Mouse (Mus musculus): ENCODE measurements at regions not wholly inside any gene's neighbourhood (a gene's known extent, or its start where the extent isn't known, plus 50 kb on each side); places are given as distances from the start of the nearest gene placed in this dataset.

- Histone ChIP-seq H3K4me3 (ENCODE audit: control insufficient read depth, low read depth, low read length) (no peak overlapping the region), H3K4me1 (ENCODE audit: control insufficient read depth, insufficient read depth, low read length) (no peaks in the 10 kb centered on the region), H3K36me3 (ENCODE audit: control insufficient read depth, insufficient read depth, low read length) (no peaks in the 10 kb centered on the region), H3K27ac (ENCODE audit: control insufficient read depth, insufficient read depth, low read depth, low read length) (no peak overlapping the region), H3K27me3 (ENCODE audit: control insufficient read depth, insufficient read depth, low read length) (no peaks in the 10 kb centered on the region)
- TF ChIP-seq CTCF (IDR thresholded peaks at IDR 0.05; ENCODE audit: control insufficient read depth, insufficient read depth, insufficient replicate concordance, low read depth, low read length) (no peak), POLR2A (IDR thresholded peaks at IDR 0.05; ENCODE audit: control insufficient read depth, low read depth, low read length) (no peak)
Measured at GRCm38 (mm10) chr2:115268247-115268646, 313.3 kb upstream of the BC052040 start.

GRCm38 (mm10) chr2:115277421-115277820, 304.1 kb upstream of the BC052040 start:
- Histone ChIP-seq H3K36me3 (ENCODE audit: control insufficient read depth, insufficient read depth, low read length) (no peaks in the 10 kb centered on the region), H3K4me3 (ENCODE audit: control insufficient read depth, low read depth, low read length) (no peak overlapping the region), H3K27ac (ENCODE audit: control insufficient read depth, insufficient read depth, low read depth, low read length) (no peak overlapping the region), H3K27me3 (ENCODE audit: control insufficient read depth, insufficient read depth, low read length) (no peaks in the 10 kb centered on the region), H3K4me1 (ENCODE audit: control insufficient read depth, insufficient read depth, low read length) (no peaks in the 10 kb centered on the region)
- TF ChIP-seq CTCF (IDR thresholded peaks at IDR 0.05; ENCODE audit: control insufficient read depth, insufficient read depth, insufficient replicate concordance, low read depth, low read length) = no peak
- TF ChIP-seq POLR2A (IDR thresholded peaks at IDR 0.05; ENCODE audit: control insufficient read depth, low read depth, low read length) = no peak

- no peak overlapping the region for H3K4me3 ChIP-seq (ENCODE audit: control insufficient read depth, low read depth, low read length)
- TF ChIP-seq POLR2A (IDR thresholded peaks at IDR 0.05; ENCODE audit: control insufficient read depth, low read depth, low read length) (no peak), CTCF (IDR thresholded peaks at IDR 0.05; ENCODE audit: control insufficient read depth, insufficient read depth, insufficient replicate concordance, low read depth, low read length) (no peak)
Measured at GRCm38 (mm10) chr2:115293020-115293419, 288.5 kb upstream of the BC052040 start.

GRCm38 (mm10) chr2:115297463-115297862, 284.1 kb upstream of the BC052040 start:
- no peak overlapping the region for H3K27ac ChIP-seq (ENCODE audit: control insufficient read depth, insufficient read depth, low read depth, low read length)
- no peaks in the 10 kb centered on the region for H3K4me1 ChIP-seq (ENCODE audit: control insufficient read depth, insufficient read depth, low read length)
- no peaks in the 10 kb centered on the region for H3K36me3 ChIP-seq (ENCODE audit: control insufficient read depth, insufficient read depth, low read length)
- H3K27me3 ChIP-seq (ENCODE audit: control insufficient read depth, insufficient read depth, low read length) = no peaks in the 10 kb centered on the region
- H3K4me3 ChIP-seq (ENCODE audit: control insufficient read depth, low read depth, low read length) = no peak overlapping the region
- TF ChIP-seq CTCF (IDR thresholded peaks at IDR 0.05; ENCODE audit: control insufficient read depth, insufficient read depth, insufficient replicate concordance, low read depth, low read length) (no peak), POLR2A (IDR thresholded peaks at IDR 0.05; ENCODE audit: control insufficient read depth, low read depth, low read length) (no peak)

More at GRCm38 (mm10) chr2:115293020-115293419, 288.5 kb upstream of the BC052040 start:
- Histone ChIP-seq H3K27ac (ENCODE audit: control insufficient read depth, insufficient read depth, low read depth, low read length) (no peak overlapping the region), H3K27me3 (ENCODE audit: control insufficient read depth, insufficient read depth, low read length) (no peaks in the 10 kb centered on the region), H3K36me3 (ENCODE audit: control insufficient read depth, insufficient read depth, low read length) (no peaks in the 10 kb centered on the region), H3K4me1 (ENCODE audit: control insufficient read depth, insufficient read depth, low read length) (no peaks in the 10 kb centered on the region)

- H3K4me1 ChIP-seq (ENCODE audit: control insufficient read depth, insufficient read depth, low read length) = no peaks in the 10 kb centered on the region
- no peaks in the 10 kb centered on the region for H3K36me3 ChIP-seq (ENCODE audit: control insufficient read depth, insufficient read depth, low read length)
- H3K4me3 ChIP-seq (ENCODE audit: control insufficient read depth, low read depth, low read length) = no peak overlapping the region
- TF ChIP-seq POLR2A (IDR thresholded peaks at IDR 0.05; ENCODE audit: control insufficient read depth, low read depth, low read length) (no peak), CTCF (IDR thresholded peaks at IDR 0.05; ENCODE audit: control insufficient read depth, insufficient read depth, insufficient replicate concordance, low read depth, low read length) (no peak)
- H3K27ac ChIP-seq (ENCODE audit: control insufficient read depth, insufficient read depth, low read depth, low read length) = no peak overlapping the region
- no peaks in the 10 kb centered on the region for H3K27me3 ChIP-seq (ENCODE audit: control insufficient read depth, insufficient read depth, low read length)
Measured at GRCm38 (mm10) chr2:115307248-115307647, 274.3 kb upstream of the BC052040 start.

- Histone ChIP-seq H3K27me3 (ENCODE audit: control insufficient read depth, insufficient read depth, low read length) (no peaks in the 10 kb centered on the region), H3K27ac (ENCODE audit: control insufficient read depth, insufficient read depth, low read depth, low read length) (no peak overlapping the region), H3K4me1 (ENCODE audit: control insufficient read depth, insufficient read depth, low read length) (no peaks in the 10 kb centered on the region), H3K4me3 (ENCODE audit: control insufficient read depth, low read depth, low read length) (no peak overlapping the region), H3K36me3 (ENCODE audit: control insufficient read depth, insufficient read depth, low read length) (no peaks in the 10 kb centered on the region)
- TF ChIP-seq POLR2A (IDR thresholded peaks at IDR 0.05; ENCODE audit: control insufficient read depth, low read depth, low read length) (no peak), CTCF (IDR thresholded peaks at IDR 0.05; ENCODE audit: control insufficient read depth, insufficient read depth, insufficient replicate concordance, low read depth, low read length) (no peak)
Measured at GRCm38 (mm10) chr2:115309856-115310631, 271.5 kb upstream of the BC052040 start.

- H3K27me3 ChIP-seq (ENCODE audit: control insufficient read depth, insufficient read depth, low read length) = no peaks in the 10 kb centered on the region
Measured at GRCm38 (mm10) chr2:115318551-115318950, 263.0 kb upstream of the BC052040 start.

More at GRCm38 (mm10) chr2:115318551-115318950, 263.0 kb upstream of the BC052040 start:
- Histone ChIP-seq H3K4me3 (ENCODE audit: control insufficient read depth, low read depth, low read length) (no peak overlapping the region), H3K36me3 (ENCODE audit: control insufficient read depth, insufficient read depth, low read length) (no peaks in the 10 kb centered on the region), H3K27ac (ENCODE audit: control insufficient read depth, insufficient read depth, low read depth, low read length) (no peak overlapping the region), H3K4me1 (ENCODE audit: control insufficient read depth, insufficient read depth, low read length) (no peaks in the 10 kb centered on the region)
- no peak for TF ChIP-seq CTCF (IDR thresholded peaks at IDR 0.05; ENCODE audit: control insufficient read depth, insufficient read depth, insufficient replicate concordance, low read depth, low read length)
- TF ChIP-seq POLR2A (IDR thresholded peaks at IDR 0.05; ENCODE audit: control insufficient read depth, low read depth, low read length) = no peak

Data from testis, adult 2 months (tissue).